29 mouse cellular contexts compared by ENCODE assay signal in genomic region chr16:26669081-26669480, GRCm38 (mm10).
DNase-seq lines count a peak whose midpoint lies in the region; ATAC-seq and TF ChIP-seq lines count a peak whose summit lies in the region.
"Had no signal": no experiment of that assay in that cellular context is flagged by ENCODE, and none has a peak within 500 bp of the region (broad histone marks: within the 10 kb centered on the region; RNA-seq: fewer than 3 reads in every experiment).

No protein-coding gene starts in this region.

- no peak overlapping the region for H3K4me2 ChIP-seq in lung, postnatal 0 days (replicated peaks; ENCODE audit: low read depth, low read length)
- H3K4me2 ChIP-seq: embryonic facial prominence, embryonic 15.5 days; forebrain, embryonic 15.5 days; hindbrain, embryonic 12.5 days; intestine, embryonic 15.5 days; liver, embryonic 11.5 days; midbrain, embryonic 15.5 days had no signal

- no peak overlapping the region for H3K9ac ChIP-seq in lung, postnatal 0 days (replicated peaks; ENCODE audit: low read depth)
- H3K9ac ChIP-seq: embryonic facial prominence, embryonic 15.5 days; forebrain, embryonic 15.5 days; hindbrain, embryonic 12.5 days; intestine, embryonic 15.5 days; midbrain, embryonic 15.5 days had no signal

- TF ChIP-seq CTCF in lung, postnatal 0 days (IDR thresholded peaks at IDR 0.05), result no peak
- TF ChIP-seq CTCF in lung, adult 2 months (IDR thresholded peaks at IDR 0.05; ENCODE audit: insufficient read depth, low read length), result no peak
- no peak for TF ChIP-seq CTCF in left cerebral cortex, adult 2 months (IDR thresholded peaks at IDR 0.05)

- H3K27ac ChIP-seq in lung, postnatal 0 days (ENCODE audit: low read length), result no peak overlapping the region
- no peak overlapping the region for H3K27ac ChIP-seq in left cerebral cortex, adult 2 months
- H3K27ac ChIP-seq: embryonic facial prominence, embryonic 10.5 days; embryonic facial prominence, embryonic 15.5 days; forebrain, embryonic 10.5 days; forebrain, embryonic 15.5 days; hindbrain, embryonic 12.5 days; hindbrain, postnatal 0 days; intestine, embryonic 15.5 days; midbrain, embryonic 10.5 days; midbrain, embryonic 15.5 days; stomach, postnatal 0 days had no signal

- TF ChIP-seq POLR2A in lung, adult 2 months (IDR thresholded peaks at IDR 0.05; ENCODE audit: borderline replicate concordance, extremely low read depth, low read depth, low read length), result no peak

- DNase-seq in heart, adult 18-20 months, result peak; percentile 5 to 12
- DNase-seq in heart, postnatal 25 days (ENCODE audit: low spot score), result no peak
- DNase-seq in lung, postnatal 0 days (ENCODE audit: low spot score), result peak; percentile 12
- no peak for DNase-seq in lung, adult 2 months
- peak; percentile 87 for DNase-seq in fibroblast of lung, adult 2 months (ENCODE audit: low read depth)
- DNase-seq in layer of hippocampus, adult 9-10 months (ENCODE audit: low spot score), result no peak
- no peak for DNase-seq in left cerebral cortex, adult 2 months (ENCODE audit: extremely low spot score in 1 of 2, low spot score in 2 of 2)
- DNase-seq in kidney, adult 18-20 months, result no peak
- DNase-seq: adrenal gland, postnatal 25 days; cerebellum, adult 11-12 months; cerebellum, adult 9-11 months; gastrocnemius, postnatal 25 days; heart, postnatal 14 days; kidney, adult 8-10 months; kidney, postnatal 10 days; thymus, adult 18-20 months; thymus, postnatal 25 days had no signal

- no peak overlapping the region for H3K4me3 ChIP-seq in lung, postnatal 0 days (ENCODE audit: low read depth, low read length)
- no peak overlapping the region for H3K4me3 ChIP-seq in lung, adult 2 months (replicated peaks; ENCODE audit: extremely low read depth, low read depth, low read length)
- no peak overlapping the region for H3K4me3 ChIP-seq in left cerebral cortex, adult 2 months
- H3K4me3 ChIP-seq: embryonic facial prominence, embryonic 10.5 days; embryonic facial prominence, embryonic 15.5 days; forebrain, embryonic 10.5 days; forebrain, embryonic 15.5 days; hindbrain, embryonic 12.5 days; intestine, embryonic 15.5 days; midbrain, embryonic 10.5 days; midbrain, embryonic 15.5 days had no signal

- WGBS in lung, postnatal 0 days, result 53% methylated on average over 2 of the region's 2 CpGs
- 58% methylated on average over 2 of the region's 2 CpGs for WGBS in lung, adult 2 months

- ATAC-seq in lung, postnatal 0 days, result no peak
- ATAC-seq: forebrain, embryonic 15.5 days; hindbrain, postnatal 0 days; intestine, embryonic 15.5 days; midbrain, embryonic 15.5 days had no signal

- intact Hi-C loops in heart, postnatal 25 days (cut with DNase I), result no loop called here
- intact Hi-C loops in left cerebral cortex, adult 2 months (cut with DNase I), result no loop called here

- H3K27me3 ChIP-seq in lung, postnatal 0 days (replicated peaks; ENCODE audit: insufficient read depth, low read length), result no peaks in the 10 kb centered on the region
- H3K27me3 ChIP-seq: embryonic facial prominence, embryonic 15.5 days; forebrain, embryonic 15.5 days; hindbrain, embryonic 12.5 days; intestine, embryonic 15.5 days; midbrain, embryonic 15.5 days had no signal

- no peaks in the 10 kb centered on the region for H3K9me3 ChIP-seq in lung, postnatal 0 days (ENCODE audit: low read length)
- H3K9me3 ChIP-seq: embryonic facial prominence, embryonic 10.5 days; embryonic facial prominence, embryonic 15.5 days; forebrain, embryonic 10.5 days; forebrain, embryonic 15.5 days; G1E; hindbrain, embryonic 12.5 days; intestine, embryonic 15.5 days; midbrain, embryonic 10.5 days; midbrain, embryonic 15.5 days had no signal

- no peak for TF ChIP-seq EP300 in lung, postnatal 0 days (IDR thresholded peaks at IDR 0.05)

- no peaks in the 10 kb centered on the region for H3K4me1 ChIP-seq in lung, postnatal 0 days (ENCODE audit: insufficient read depth, low read depth, low read length)
- H3K4me1 ChIP-seq in lung, adult 2 months (ENCODE audit: control insufficient read depth, insufficient read depth, low read length), result peaks cover 2% of the 10 kb centered on the region; the same call in 1 of the 2 replicates
- H3K4me1 ChIP-seq: embryonic facial prominence, embryonic 10.5 days; embryonic facial prominence, embryonic 15.5 days; forebrain, embryonic 10.5 days; forebrain, embryonic 15.5 days; hindbrain, embryonic 12.5 days; intestine, embryonic 15.5 days; midbrain, embryonic 10.5 days; midbrain, embryonic 15.5 days had no signal

- no peaks in the 10 kb centered on the region for H3K36me3 ChIP-seq in lung, postnatal 0 days (ENCODE audit: insufficient read depth, low read length)
- H3K36me3 ChIP-seq: embryonic facial prominence, embryonic 10.5 days; embryonic facial prominence, embryonic 15.5 days; forebrain, embryonic 10.5 days; forebrain, embryonic 15.5 days; G1E; hindbrain, embryonic 12.5 days; intestine, embryonic 15.5 days; midbrain, embryonic 10.5 days; midbrain, embryonic 15.5 days had no signal

Comparison
In these comparisons a context has a peak if more than half of its experiments do, and no peak if none do; other contexts are left out.
1. DNase-seq: peak in heart, adult 18-20 months (2 of 2), lung, postnatal 0 days (single experiment) and fibroblast of lung, adult 2 months (single experiment); none in heart, postnatal 25 days (single experiment), lung, adult 2 months (single experiment), layer of hippocampus, adult 9-10 months (single experiment), left cerebral cortex, adult 2 months (0 of 2) and kidney, adult 18-20 months (single experiment).